Mouse (Mus musculus) G1E (cell line): ENCODE data around the gene Nfic.

Experiments
- CTCF ChIP-seq: IDR thresholded peaks from 2 replicates; pipeline ENCODE4 v1.5.1; 2012; ENCODE audit warnings: low read depth, low read length, inconsistent platforms, mixed read lengths
- GATA1 ChIP-seq: IDR thresholded peaks from 2 replicates; pipeline ENCODE4 v1.6.1; 2012; ENCODE audit warnings: borderline replicate concordance, low read length, inconsistent platforms, mixed read lengths
- GATA2 ChIP-seq: IDR thresholded peaks from 2 replicates; pipeline ENCODE4 v1.6.1; 2012; ENCODE audit warnings: low read depth, low read length, inconsistent platforms, borderline replicate concordance
- POLR2AphosphoS5 ChIP-seq: IDR thresholded peaks from 2 replicates; pipeline ENCODE4 v1.6.1; 2012; ENCODE audit warnings: low read depth, low read length, inconsistent platforms; ENCODE audit not compliant: insufficient replicate concordance
- TAL1 ChIP-seq: conservative IDR thresholded peaks from 2 replicates; pipeline ENCODE4 v1.6.1; 2012; ENCODE audit warnings: low read depth, low read length, inconsistent platforms, mixed read lengths

DNA sequence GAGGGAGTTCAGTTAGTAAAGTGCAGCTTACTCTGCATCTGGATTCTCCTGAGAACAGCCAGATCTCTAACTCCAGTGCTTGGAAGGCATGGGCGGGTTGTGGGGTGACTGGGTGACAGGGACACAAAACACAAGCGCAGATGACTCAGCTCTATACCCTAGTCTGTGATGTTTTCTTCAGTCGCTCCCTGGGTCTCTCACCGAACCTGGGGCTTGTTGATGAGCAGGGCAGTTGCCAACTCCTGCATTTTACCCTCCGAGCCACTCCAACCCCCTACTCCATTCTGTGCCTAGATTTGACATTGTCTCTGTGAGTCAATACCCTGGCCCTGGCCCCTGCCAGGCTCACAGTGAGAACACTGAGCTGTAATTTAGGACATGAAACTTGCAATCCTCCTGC is 46.4 kb upstream of the Nfic start:
- TF ChIP-seq GATA1 (no peak), POLR2AphosphoS5 (no peak), CTCF (no peak), TAL1 (no peak), GATA2 (no peak)
